Comparison of ENCODE assay signal across 9 mouse cellular contexts in genomic region chr9:65432236-65432635, GRCm38 (mm10). TPM values are rescaled to one million over a fixed set of nuclear protein-coding genes. Genes with fewer than 3 reads are reported as not detected.
DNase-seq lines count a peak whose midpoint lies in the region; ATAC-seq and TF ChIP-seq lines count a peak whose summit lies in the region.
"Had no signal": no experiment of that assay in that cellular context is flagged by ENCODE, and none has a peak within 500 bp of the region (broad histone marks: within the 10 kb centered on the region; RNA-seq: fewer than 3 reads in every experiment).

No protein-coding gene starts in this region.

- no peak overlapping the region for H3K27ac ChIP-seq in CH12.LX (ENCODE audit: insufficient read depth, low read depth)
- no peak overlapping the region for H3K27ac ChIP-seq in layer of hippocampus, adult 2 months

- ATAC-seq in granulocyte monocyte progenitor cell, adult 5-6 weeks (replicated peaks; ENCODE audit: poor library complexity, severe bottlenecking) = peak; percentile 46

- TF ChIP-seq RAD21 in CH12.LX (IDR thresholded peaks at IDR 0.05; ENCODE audit: low read depth, low read length) = peak; percentile 83

- H3K79me2 ChIP-seq in CH12.LX (replicated peaks; ENCODE audit: control insufficient read depth, extremely low read depth, insufficient read depth, poor library complexity, severe bottlenecking) = peaks cover 7% of the 10 kb centered on the region

- H3K9me3 ChIP-seq in CH12.LX (replicated peaks; ENCODE audit: low read length) = peaks cover 3% of the 10 kb centered on the region

- H3K27me3 ChIP-seq in CH12.LX (replicated peaks) = peaks cover 1% of the 10 kb centered on the region

- H3K4me3 ChIP-seq in CH12.LX (replicated peaks in 1 of 3; ENCODE audit: low read depth in 2 of 3, low read length in 2 of 3, poor library complexity in 1 of 3) = no peak overlapping the region
- no peak overlapping the region for H3K4me3 ChIP-seq in layer of hippocampus, adult 2 months
- H3K4me3 ChIP-seq: myocyte had no signal

- H3K4me1 ChIP-seq in CH12.LX (ENCODE audit: control insufficient read depth in 1 of 2, insufficient read depth in 2 of 2) = peaks cover 0 to 15% of the 10 kb centered on the region in 2 experiments; a peak in 2 of 4 replicates

- dilution Hi-C loops in CH12.LX (cut with MboI; ENCODE audit: extremely low pct_ligation_motif_present, extremely low pct_unique_long_range_greater_than_20kb, low sequenced_read_pairs) = no loop called here

- H3K36me3 ChIP-seq in CH12.LX (replicated peaks in 1 of 2; ENCODE audit: control insufficient read depth in 1 of 2, insufficient read depth in 1 of 2, low read length in 1 of 2) = no peaks in the 10 kb centered on the region

- in situ Hi-C loops in CH12.LX (cut with MboI; ENCODE audit: low pct_ligation_motif_present, low pct_unique_long_range_greater_than_20kb, low sequenced_read_pairs) = no loop called here

- H3K4me2 ChIP-seq in CH12.LX (ENCODE audit: insufficient read depth, low read depth, poor library complexity, severe bottlenecking) = no peak overlapping the region

- DNase-seq in CH12.LX (ENCODE audit: extremely low read depth) = peak; percentile 84
- DNase-seq in adrenal gland, adult (ENCODE audit: inconsistent age in 2 of 2, low spot score in 1 of 2) = peak; percentile 84 to 97
- peak; percentile 94 for DNase-seq in embryo, embryonic 10.5 days (ENCODE audit: low spot score)
- peak; percentile 90 to 95 for DNase-seq in layer of hippocampus, adult 2 months (ENCODE audit: low spot score in 2 of 2)
- peak; percentile 91 for DNase-seq in lung, postnatal 10 days
- DNase-seq in right cerebral cortex, postnatal 4 days = peak; percentile 77
- DNase-seq in yolk sac, embryonic 10.5 days (ENCODE audit: low spot score) = peak; percentile 61

- peak; percentile 89 to 92 for TF ChIP-seq CTCF in CH12.LX (conservative IDR thresholded peaks at IDR 0.05 in 1 of 2, IDR thresholded peaks at IDR 0.05 in 1 of 2; ENCODE audit: low read depth in 2 of 2, low read length in 2 of 2)
- peak; percentile 97 for TF ChIP-seq CTCF in layer of hippocampus, adult 2 months (conservative IDR thresholded peaks at IDR 0.05)

- no peak for TF ChIP-seq EP300 in CH12.LX (IDR thresholded peaks at IDR 0.05; ENCODE audit: low read length)

- H3K9ac ChIP-seq in CH12.LX (ENCODE audit: insufficient read depth, low read depth) = no peak overlapping the region

- no peak for TF ChIP-seq POLR2A in CH12.LX (IDR thresholded peaks at IDR 0.05; ENCODE audit: low read depth, low read length)

TF ChIP-seq in CH12.LX, 34 proteins besides CTCF, POLR2A, EP300 and RAD21:
- TF ChIP-seq SMC3 (IDR thresholded peaks at IDR 0.05; ENCODE audit: low read depth, low read length) = peak; percentile 81
- TF ChIP-seq RCOR1 (conservative IDR thresholded peaks at IDR 0.05; ENCODE audit: low read depth, low read length) = no peak
TF ChIP-seq in CH12.LX: peak in this region for 1.

RNA-seq across cellular contexts. Expression of gene Mtfmt, which starts 3.3 kb away (rescaled TPM):
- 18.1 and 21.3 TPM in 2 replicates for total RNA-seq in CH12.LX (2012; rRNA removed)
- 23.9 and 26.3 TPM in 2 replicates for total RNA-seq in CH12.LX (2014; rRNA removed)
- 26.2 and 26.3 TPM in 2 replicates for polyA plus RNA-seq in CH12.LX (2012; ENCODE audit: insufficient read length, low read depth)
- 17.9 and 35.8 TPM in 2 replicates for total RNA-seq in granulocyte monocyte progenitor cell, adult 5-6 weeks (2014; fragmentation: Nextera tagmentation)
- total RNA-seq in granulocyte monocyte progenitor cell, adult 5-6 weeks (2017) = 23.5 and 24.2 TPM in 2 replicates
- 10 to 100 TPM; 18.5 to 20.3 TPM for total RNA-seq in layer of hippocampus, adult 2 months (2021)

RNA-seq across cellular contexts. Expression of gene Slc51b, which starts 9.5 kb away (rescaled TPM):
- total RNA-seq in CH12.LX (2012; rRNA removed) (not detected in 2 replicates), CH12.LX (2014; rRNA removed) (not detected in 2 replicates)
- polyA plus RNA-seq in CH12.LX (2012; ENCODE audit: insufficient read length, low read depth) = not detected in 2 replicates
- total RNA-seq in granulocyte monocyte progenitor cell, adult 5-6 weeks (2014; fragmentation: Nextera tagmentation) = not detected in 2 replicates
- not detected in 2 replicates for total RNA-seq in granulocyte monocyte progenitor cell, adult 5-6 weeks (2017)
- not detected for total RNA-seq in layer of hippocampus, adult 2 months (2021)
- polyA plus RNA-seq: myocyte had no signal

RNA-seq across cellular contexts. Expression of gene Spg21, which starts 28.5 kb away (rescaled TPM):
- total RNA-seq in CH12.LX (2012; rRNA removed) (40.4 and 43.2 TPM in 2 replicates), CH12.LX (2014; rRNA removed) (131 and 136 TPM in 2 replicates)
- polyA plus RNA-seq in CH12.LX (2012; ENCODE audit: insufficient read length, low read depth) = 43.4 and 48.9 TPM in 2 replicates
- 81.6 and 82.9 TPM in 2 replicates for total RNA-seq in granulocyte monocyte progenitor cell, adult 5-6 weeks (2014; fragmentation: Nextera tagmentation)
- 70.2 and 82.2 TPM in 2 replicates for total RNA-seq in granulocyte monocyte progenitor cell, adult 5-6 weeks (2017)
- 10 to 100 TPM; 32.3 to 33.6 TPM for total RNA-seq in layer of hippocampus, adult 2 months (2021)

RNA-seq across cellular contexts. Expression of gene Rasl12, which starts 33.9 kb away (rescaled TPM):
- 0.08 and 0.13 TPM in 2 replicates for total RNA-seq in CH12.LX (2012; rRNA removed)
- total RNA-seq in CH12.LX (2014; rRNA removed) = 0.09 TPM in 1 of 2 replicates, not detected in the other
- not detected in 2 replicates for polyA plus RNA-seq in CH12.LX (2012; ENCODE audit: insufficient read length, low read depth)
- 0.21 TPM in 1 of 2 replicates, not detected in the other for total RNA-seq in granulocyte monocyte progenitor cell, adult 5-6 weeks (2014; fragmentation: Nextera tagmentation)
- total RNA-seq in granulocyte monocyte progenitor cell, adult 5-6 weeks (2017) = not detected in 2 replicates
- total RNA-seq in layer of hippocampus, adult 2 months (2021) = 1 to 10 TPM; 3.1 to 3.9 TPM

RNA-seq across cellular contexts. Expression of gene Kbtbd13, which starts 40.8 kb away (rescaled TPM):
- total RNA-seq in CH12.LX (2012; rRNA removed) (not detected in 2 replicates), CH12.LX (2014; rRNA removed) (not detected in 2 replicates)
- not detected in 2 replicates for polyA plus RNA-seq in CH12.LX (2012; ENCODE audit: insufficient read length, low read depth)
- 0.85 TPM in 1 of 2 replicates, not detected in the other for total RNA-seq in granulocyte monocyte progenitor cell, adult 5-6 weeks (2014; fragmentation: Nextera tagmentation)
- 0.31 and 0.52 TPM in 2 replicates for total RNA-seq in granulocyte monocyte progenitor cell, adult 5-6 weeks (2017)
- under 1 TPM; 0.29 to 0.44 TPM for total RNA-seq in layer of hippocampus, adult 2 months (2021)
